Mouse (Mus musculus): ENCODE results near the gene Tbc1d22a.

Gene Tbc1d22a

GRCm38 (mm10) chr15:86507546-86507945 lies 293.3 kb downstream of the Tbc1d22a start:
- no peak for DNase-seq (ENCODE audit: low read depth)

GRCm38 (mm10) chr15:86508406-86509176 lies 294.3 kb downstream of the Tbc1d22a start:
- DNase-seq (ENCODE audit: low read depth), result no peak

GRCm38 (mm10) chr15:86509601-86510000 lies 295.3 kb downstream of the Tbc1d22a start:
- DNase-seq (ENCODE audit: low read depth), result no peak

- no peak for DNase-seq (ENCODE audit: low read depth)
These were observed 296.9 kb downstream of the Tbc1d22a start for GRCm38 (mm10) chr15:86511181-86511580.

GRCm38 (mm10) chr15:86513336-86513735 lies 299.1 kb downstream of the Tbc1d22a start:
- no peak for DNase-seq (ENCODE audit: low read depth)

GRCm38 (mm10) chr15:86520201-86520600 lies 305.9 kb downstream of the Tbc1d22a start:
- DNase-seq (ENCODE audit: low read depth), result no peak

GRCm38 (mm10) chr15:86535356-86535755 lies 321.1 kb downstream of the Tbc1d22a start:
- no peak for DNase-seq (ENCODE audit: low read depth)

- no peak for DNase-seq (ENCODE audit: low read depth)
These were observed 328.1 kb downstream of the Tbc1d22a start for GRCm38 (mm10) chr15:86542371-86542770.

- DNase-seq (ENCODE audit: low read depth), result peak; percentile 4
These were observed 330.0 kb downstream of the Tbc1d22a start for GRCm38 (mm10) chr15:86544122-86544795.

Data from c-Kit-positive CD71-positive TER-119-negative erythroid progenitor cells, embryonic 14.5 days (primary cell).